Mouse (Mus musculus): Measurements from ENCODE around the gene Rpl21.

DNA sequence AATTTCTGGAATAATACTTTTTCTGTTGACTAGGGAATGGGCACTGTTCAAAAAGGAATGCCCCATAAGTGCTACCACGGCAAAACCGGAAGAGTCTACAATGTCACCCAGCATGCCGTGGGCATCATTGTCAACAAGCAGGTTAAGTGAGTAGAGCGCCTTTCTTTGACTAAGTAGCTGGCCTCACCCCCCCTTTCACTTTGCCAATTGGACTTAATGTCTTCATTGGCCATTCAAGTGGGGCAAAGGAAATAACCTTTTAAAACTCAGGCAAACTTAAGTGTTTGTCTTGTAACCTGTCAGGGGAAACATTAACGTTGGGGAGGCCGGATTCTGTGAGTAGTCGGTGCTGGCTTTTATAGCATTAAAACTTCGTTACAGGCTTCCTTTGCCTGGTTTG is 2.3 kb downstream of the Rpl21 start:
- TF ChIP-seq CTCF (IDR thresholded peaks at IDR 0.05; ENCODE audit: low read depth, low read length), result no peak
- no peak for TF ChIP-seq POLR2AphosphoS5 (IDR thresholded peaks at IDR 0.05; ENCODE audit: insufficient replicate concordance, low read depth, low read length)
- no peak for TF ChIP-seq GATA1 (IDR thresholded peaks at IDR 0.05; ENCODE audit: borderline replicate concordance, low read length)
- TF ChIP-seq TAL1 (conservative IDR thresholded peaks at IDR 0.05; ENCODE audit: low read depth, low read length), result no peak
- TF ChIP-seq GATA2 (IDR thresholded peaks at IDR 0.05; ENCODE audit: borderline replicate concordance, low read depth, low read length), result no peak

Data from G1E (cell line).